18 mouse cellular contexts compared by ENCODE assay signal in genomic region chr5:130527416-130527815, GRCm38 (mm10).
DNase-seq lines count a peak whose midpoint lies in the region; ATAC-seq lines count a peak whose summit lies in the region.
"Had no signal": no experiment of that assay in that cellular context is flagged by ENCODE, and none has a peak within 500 bp of the region (broad histone marks: within the 10 kb centered on the region; RNA-seq: fewer than 3 reads in every experiment).

No protein-coding gene starts in this region.

- no peak; the same call in 1 of the 2 replicates for ATAC-seq in cerebellum, adult (ENCODE audit: insufficient number of reproducible peaks, low FRiP score, low TSS enrichment)
- ATAC-seq: activated CD4-positive, CD25-positive, alpha-beta regulatory T cell, adult 4 months; CD4-positive, CD25-positive, alpha-beta regulatory T cell, adult 4 months; Patski had no signal

- DNase-seq in cerebellum, adult 9-10 months: peak; percentile 52
- DNase-seq in cerebellum, adult 8-10 months: no peak
- DNase-seq in cerebellum, adult 9-11 months: peak; percentile 44
- DNase-seq in brain, adult 2 months (ENCODE audit: low read depth, low spot score): peak; percentile 56
- DNase-seq in lung, postnatal 4 days: no peak
- DNase-seq: adrenal gland, adult 2 months; adrenal gland, adult 8-10 months; adrenal gland, postnatal 10 days; adrenal gland, postnatal 14 days; adrenal gland, postnatal 25 days; adrenal gland, postnatal 36 days; B cell, adult 2 months; cerebellum, adult 11 months; cerebellum, adult 11-12 months had no signal

Comparison
In these comparisons a context has a peak if more than half of its experiments do, and no peak if none do; other contexts are left out.
1. DNase-seq: peak in cerebellum, adult 9-10 months (single experiment), cerebellum, adult 9-11 months (single experiment) and brain, adult 2 months (single experiment); none in cerebellum, adult 8-10 months (single experiment) and lung, postnatal 4 days (0 of 2).